Mouse (Mus musculus): ENCODE measurements around the gene Dusp12. TPM values are rescaled to one million over a fixed set of nuclear protein-coding genes. Genes with fewer than 3 reads are reported as not detected.

The Dusp12 gene
- polyA plus RNA-seq, 1 experiment, result 32.4 TPM

GRCm38 (mm10) chr1:170839685-170840084, 45.7 kb downstream of the Dusp12 start:
- Histone ChIP-seq H3K4me1 (ENCODE audit: control insufficient read depth, insufficient read depth, low read length) (no peaks in the 10 kb centered on the region), H3K4me3 (replicated peaks; ENCODE audit: insufficient read depth, low read depth, low read length) (no peak overlapping the region), H3K27me3 (ENCODE audit: control insufficient read depth, insufficient read depth, low read length) (no peaks in the 10 kb centered on the region), H3K27ac (ENCODE audit: insufficient read depth, low read length) (no peak overlapping the region)
- TF ChIP-seq CTCF (IDR thresholded peaks at IDR 0.05; ENCODE audit: borderline replicate concordance, insufficient read depth, low read depth, low read length) (no peak), POLR2A (IDR thresholded peaks at IDR 0.05; ENCODE audit: borderline replicate concordance, insufficient read depth, low read length) (no peak)
- DNase-seq, result peak in 1 of 2 experiments; percentile 26

GRCm38 (mm10) chr1:170834756-170835155, 50.6 kb downstream of the Dusp12 start:
- H3K4me1 ChIP-seq (ENCODE audit: control insufficient read depth, insufficient read depth, low read length), result no peaks in the 10 kb centered on the region
- whole genome bisulfite sequencing, result 19% methylated on average over 9 of the region's 9 CpGs
- TF ChIP-seq CTCF (IDR thresholded peaks at IDR 0.05; ENCODE audit: borderline replicate concordance, insufficient read depth, low read depth, low read length) (no peak), POLR2A (IDR thresholded peaks at IDR 0.05; ENCODE audit: borderline replicate concordance, insufficient read depth, low read length) (no peak)
- no peak overlapping the region for H3K4me3 ChIP-seq (replicated peaks; ENCODE audit: insufficient read depth, low read depth, low read length)
- H3K27ac ChIP-seq (ENCODE audit: insufficient read depth, low read length), result no peak overlapping the region
- H3K27me3 ChIP-seq (ENCODE audit: control insufficient read depth, insufficient read depth, low read length), result no peaks in the 10 kb centered on the region
- DNase-seq, result peak; percentile 27 to 30

- WGBS, result 94% methylated on average over 1 of the region's 1 CpGs
Observed at GRCm38 (mm10) chr1:170829781-170830180, 55.6 kb downstream of the Dusp12 start.

GRCm38 (mm10) chr1:170829344-170829743, 56.0 kb downstream of the Dusp12 start:
- no peak for DNase-seq
- Histone ChIP-seq H3K27me3 (ENCODE audit: control insufficient read depth, insufficient read depth, low read length) (no peaks in the 10 kb centered on the region), H3K27ac (ENCODE audit: insufficient read depth, low read length) (no peak overlapping the region), H3K4me1 (ENCODE audit: control insufficient read depth, insufficient read depth, low read length) (no peaks in the 10 kb centered on the region), H3K4me3 (replicated peaks; ENCODE audit: insufficient read depth, low read depth, low read length) (no peak overlapping the region)
- TF ChIP-seq POLR2A (IDR thresholded peaks at IDR 0.05; ENCODE audit: borderline replicate concordance, insufficient read depth, low read length) (no peak), CTCF (IDR thresholded peaks at IDR 0.05; ENCODE audit: borderline replicate concordance, insufficient read depth, low read depth, low read length) (no peak)
- 92% methylated on average over 6 of the region's 6 CpGs for WGBS

More at GRCm38 (mm10) chr1:170829781-170830180, 55.6 kb downstream of the Dusp12 start:
- TF ChIP-seq CTCF (IDR thresholded peaks at IDR 0.05; ENCODE audit: borderline replicate concordance, insufficient read depth, low read depth, low read length), result no peak
- TF ChIP-seq POLR2A (IDR thresholded peaks at IDR 0.05; ENCODE audit: borderline replicate concordance, insufficient read depth, low read length), result no peak
- H3K27ac ChIP-seq (ENCODE audit: insufficient read depth, low read length), result no peak overlapping the region
- no peak for DNase-seq
- no peaks in the 10 kb centered on the region for H3K27me3 ChIP-seq (ENCODE audit: control insufficient read depth, insufficient read depth, low read length)
- no peak overlapping the region for H3K4me3 ChIP-seq (replicated peaks; ENCODE audit: insufficient read depth, low read depth, low read length)
- no peaks in the 10 kb centered on the region for H3K4me1 ChIP-seq (ENCODE audit: control insufficient read depth, insufficient read depth, low read length)

Other genes with a start within 250 kb of the Dusp12 start
- gene Olfml2b, start 241.0 kb downstream of the Dusp12 start, polyA plus RNA-seq (2012; rRNA removed), result 3.1 and 3.8 TPM in 2 replicates
- gene Atf6, start 17.8 kb downstream of the Dusp12 start, polyA plus RNA-seq (2012; rRNA removed), result 19.1 and 20.6 TPM in 2 replicates
- gene Gm26620, start 475 bp downstream of the Dusp12 start, polyA plus RNA-seq (2012; rRNA removed), result 0.93 and 1.2 TPM in 2 replicates
- gene Fcrlb, start 27.4 kb upstream of the Dusp12 start, polyA plus RNA-seq (2012; rRNA removed), result 1.6 and 1.9 TPM in 2 replicates
- 0.19 and 0.23 TPM in 2 replicates for gene Fcrla, start 42.0 kb upstream of the Dusp12 start, polyA plus RNA-seq (2012; rRNA removed)
- 2.0 and 2.4 TPM in 2 replicates for gene Fcgr2b, start 91.0 kb upstream of the Dusp12 start, polyA plus RNA-seq (2012; rRNA removed)
- gene Fcgr4, start 133.4 kb upstream of the Dusp12 start, polyA plus RNA-seq (2012; rRNA removed), result 0.18 and 0.22 TPM in 2 replicates
- gene Fcgr3, start 179.4 kb upstream of the Dusp12 start, polyA plus RNA-seq (2012; rRNA removed), result 5.2 and 6.0 TPM in 2 replicates
- 5.6 and 8.0 TPM in 2 replicates for gene Cfap126, start 228.4 kb upstream of the Dusp12 start, polyA plus RNA-seq (2012; rRNA removed)

Measured in cerebellum, adult 2 months (tissue).